Mouse (Mus musculus) neural tube, embryonic 15.5 days (tissue): ENCODE data around the gene Olfr638. TPM values are rescaled to one million over a fixed set of nuclear protein-coding genes. Genes with fewer than 3 reads are reported as not detected.

Experiments used
- polyA plus RNA-seq: library from polyadenylated mRNA; unstranded; fragments of >200 nt; fragmentation: Nextera tagmentation; extraction: Ambion mirVana; gene quantifications from 2 replicates; pipeline ENCODE4 v1.2.1, GENCODE M21; 2015

Olfr638 gene
- polyA plus RNA-seq, 1 experiment from 2014 or later: not detected

Other genes starting within 250 kb of the Olfr638 start
- not detected in 2 replicates for gene Olfr630, start 241.4 kb upstream of the Olfr638 start, polyA plus RNA-seq
- not detected in 2 replicates for gene Olfr69, start 227.2 kb upstream of the Olfr638 start, polyA plus RNA-seq
- not detected in 2 replicates for gene Olfr68, start 219.0 kb upstream of the Olfr638 start, polyA plus RNA-seq
- not detected in 2 replicates for gene Olfr67, start 206.9 kb upstream of the Olfr638 start, polyA plus RNA-seq
- 1,593 and 1,794 TPM in 2 replicates for gene Hbb-bt, start 184.8 kb upstream of the Olfr638 start, polyA plus RNA-seq
- 4,647 and 5,279 TPM in 2 replicates for gene Hbb-bs, start 170.7 kb upstream of the Olfr638 start, polyA plus RNA-seq
- gene Hbb-bh2, start 158.2 kb upstream of the Olfr638 start, polyA plus RNA-seq: not detected in 2 replicates
- gene Hbb-bh1, start 155.6 kb upstream of the Olfr638 start, polyA plus RNA-seq: 1.5 and 2.4 TPM in 2 replicates
- gene Hbb-y, start 145.5 kb upstream of the Olfr638 start, polyA plus RNA-seq: 141 and 250 TPM in 2 replicates
- gene Olfr66, start 112.5 kb upstream of the Olfr638 start, polyA plus RNA-seq: not detected in 2 replicates
- not detected in 2 replicates for gene Olfr64, start 104.3 kb upstream of the Olfr638 start, polyA plus RNA-seq
- gene Olfr65, start 95.3 kb upstream of the Olfr638 start, polyA plus RNA-seq: not detected in 2 replicates
- not detected in 2 replicates for gene Olfr631, start 69.9 kb upstream of the Olfr638 start, polyA plus RNA-seq
- gene Olfr632, start 64.4 kb upstream of the Olfr638 start, polyA plus RNA-seq: not detected in 2 replicates
- not detected in 2 replicates for gene Olfr633, start 54.3 kb upstream of the Olfr638 start, polyA plus RNA-seq
- 0.03 TPM in 1 of 2 replicates, not detected in the other for gene Olfr635, start 27.6 kb upstream of the Olfr638 start, polyA plus RNA-seq
- 0.03 TPM in 1 of 2 replicates, not detected in the other for gene Olfr639, start 18.6 kb downstream of the Olfr638 start, polyA plus RNA-seq
- gene Olfr640, start 26.8 kb downstream of the Olfr638 start, polyA plus RNA-seq: not detected in 2 replicates
- not detected in 2 replicates for gene Olfr641, start 36.7 kb downstream of the Olfr638 start, polyA plus RNA-seq
- not detected in 2 replicates for gene Olfr642, start 53.9 kb downstream of the Olfr638 start, polyA plus RNA-seq
- gene 4930516K23Rik, start 62.7 kb downstream of the Olfr638 start, polyA plus RNA-seq: not detected in 2 replicates
- not detected in 2 replicates for gene Olfr644, start 73.1 kb downstream of the Olfr638 start, polyA plus RNA-seq
- gene Olfr645, start 86.7 kb downstream of the Olfr638 start, polyA plus RNA-seq: not detected in 2 replicates
- not detected in 2 replicates for gene Olfr646, start 106.1 kb downstream of the Olfr638 start, polyA plus RNA-seq
- not detected in 2 replicates for gene Ubqln5, start 131.1 kb downstream of the Olfr638 start, polyA plus RNA-seq
- not detected in 2 replicates for gene Olfr643, start 138.7 kb downstream of the Olfr638 start, polyA plus RNA-seq
- gene Ubqln3, start 144.5 kb downstream of the Olfr638 start, polyA plus RNA-seq: not detected in 2 replicates
- not detected in 2 replicates for gene Ubqlnl, start 151.8 kb downstream of the Olfr638 start, polyA plus RNA-seq
- not detected in 2 replicates for gene Olfm5, start 166.1 kb downstream of the Olfr638 start, polyA plus RNA-seq
- 0.37 and 0.42 TPM in 2 replicates for gene Olfr648, start 184.6 kb downstream of the Olfr638 start, polyA plus RNA-seq
- gene Olfr649, start 197.2 kb downstream of the Olfr638 start, polyA plus RNA-seq: not detected in 2 replicates
- 0.54 and 1.1 TPM in 2 replicates for gene Trim6, start 220.0 kb downstream of the Olfr638 start, polyA plus RNA-seq
- 0.72 and 2.2 TPM in 2 replicates for gene Trim34a, start 245.7 kb downstream of the Olfr638 start, polyA plus RNA-seq